Mouse (Mus musculus) embryonic facial prominence, embryonic 12.5 days (tissue): ENCODE data around the gene Tas2r118. TPM values are rescaled to one million over a fixed set of nuclear protein-coding genes. Genes with fewer than 3 reads are reported as not detected.

Source experiments
- ATAC-seq: fragments of 200-750 bp; cut with Nextera tagmentation; 2 replicates; pipeline ENCODE4 v1.8.0; 2017; ENCODE audit not compliant: insufficient number of reproducible peaks, insufficient read depth, low FRiP score, low TSS enrichment
- H3K27ac ChIP-seq: fragments of 300-500 bp; sonication (generic); 2 replicates; pipeline ENCODE4 v1.5.1; 2016; ENCODE audit warnings: mild to moderate bottlenecking
- H3K27me3 ChIP-seq: fragments of 300-500 bp; sonication (generic); 2 replicates; pipeline ENCODE4 v1.6.1; 2016; ENCODE audit warnings: mild to moderate bottlenecking, moderate library complexity
- H3K36me3 ChIP-seq: fragments of 300-500 bp; sonication (generic); 2 replicates; pipeline ENCODE4 v1.6.1; 2016; ENCODE audit warnings: mild to moderate bottlenecking
- H3K4me1 ChIP-seq: fragments of 300-500 bp; sonication (generic); 2 replicates; pipeline ENCODE4 v1.6.1; 2016
- H3K4me2 ChIP-seq: fragments of 300-500 bp; sonication (generic); replicated peaks from 2 replicates; pipeline ENCODE4 v1.6.1; 2016; ENCODE audit warnings: mild to moderate bottlenecking, moderate library complexity
- H3K4me3 ChIP-seq: fragments of 300-500 bp; sonication (generic); 2 replicates; pipeline ENCODE4 v1.5.1; 2016; ENCODE audit warnings: mild to moderate bottlenecking
- H3K9ac ChIP-seq: fragments of 300-500 bp; sonication (generic); 2 replicates; pipeline ENCODE4 v1.6.1; 2016; ENCODE audit warnings: mild to moderate bottlenecking, moderate library complexity
- H3K9me3 ChIP-seq: fragments of 300-500 bp; sonication (generic); 2 replicates; pipeline ENCODE4 v1.6.1; 2016; ENCODE audit warnings: mild to moderate bottlenecking, moderate library complexity
- WGBS: fragments of 180-500 bp; shearing (Covaris S2); methylation state at CpG from one replicate; pipeline ENCODE4 v1.1.7; 2016; 5-methylcytosine and 5-hydroxymethylcytosine counted together
- polyA plus RNA-seq: library from polyadenylated mRNA; unstranded; fragments of >200 nt; fragmentation: Nextera tagmentation; extraction: Ambion mirVana; gene quantifications from 2 replicates; pipeline ENCODE4 v1.2.1, GENCODE M21; 2016

Gene Tas2r118
- not detected in 2 replicates for polyA plus RNA-seq

- H3K36me3 ChIP-seq, result no peaks in the 10 kb centered on the region
- H3K4me1 ChIP-seq, result no peaks in the 10 kb centered on the region
- H3K27ac ChIP-seq, result no peak within 1 kb of the TSS
- H3K4me3 ChIP-seq, result no peak within 1 kb of the TSS
- no peaks in the 10 kb centered on the region for H3K27me3 ChIP-seq
- WGBS, result 90% methylated on average over 5 of the region's 5 CpGs
- no peak for ATAC-seq
- H3K9ac ChIP-seq, result no peak within 1 kb of the TSS
- H3K9me3 ChIP-seq, result no peaks in the 10 kb centered on the region
- H3K4me2 ChIP-seq, result no peak within 1 kb of the TSS
Measured at GRCm38 (mm10) chr6:23969960-23970359, at the start of gene Tas2r118. TSS of gene Tas2r118 (minus strand) at chr6:23970060.

GRCm38 (mm10) chr6:24018320-24018719 is 48.5 kb upstream of the Tas2r118 start:
- Histone ChIP-seq H3K27ac (no peak overlapping the region), H3K4me2 (no peak overlapping the region), H3K9ac (no peak overlapping the region), H3K9me3 (no peaks in the 10 kb centered on the region), H3K27me3 (no peaks in the 10 kb centered on the region), H3K4me1 (no peaks in the 10 kb centered on the region), H3K4me3 (no peak overlapping the region), H3K36me3 (no peaks in the 10 kb centered on the region)
- ATAC-seq, result no peak
- 84% methylated on average over 5 of the region's 5 CpGs for WGBS

GRCm38 (mm10) chr6:23993276-23993675 is 23.4 kb upstream of the Tas2r118 start:
- ATAC-seq, result no peak
- no peak overlapping the region for H3K27ac ChIP-seq
- H3K4me2 ChIP-seq, result no peak overlapping the region
- no peaks in the 10 kb centered on the region for H3K9me3 ChIP-seq
- no peaks in the 10 kb centered on the region for H3K36me3 ChIP-seq
- WGBS, result 82% methylated on average over 2 of the region's 2 CpGs
- H3K9ac ChIP-seq, result no peak overlapping the region
- H3K27me3 ChIP-seq, result no peaks in the 10 kb centered on the region
- H3K4me3 ChIP-seq, result no peak overlapping the region
- no peaks in the 10 kb centered on the region for H3K4me1 ChIP-seq

DNA sequence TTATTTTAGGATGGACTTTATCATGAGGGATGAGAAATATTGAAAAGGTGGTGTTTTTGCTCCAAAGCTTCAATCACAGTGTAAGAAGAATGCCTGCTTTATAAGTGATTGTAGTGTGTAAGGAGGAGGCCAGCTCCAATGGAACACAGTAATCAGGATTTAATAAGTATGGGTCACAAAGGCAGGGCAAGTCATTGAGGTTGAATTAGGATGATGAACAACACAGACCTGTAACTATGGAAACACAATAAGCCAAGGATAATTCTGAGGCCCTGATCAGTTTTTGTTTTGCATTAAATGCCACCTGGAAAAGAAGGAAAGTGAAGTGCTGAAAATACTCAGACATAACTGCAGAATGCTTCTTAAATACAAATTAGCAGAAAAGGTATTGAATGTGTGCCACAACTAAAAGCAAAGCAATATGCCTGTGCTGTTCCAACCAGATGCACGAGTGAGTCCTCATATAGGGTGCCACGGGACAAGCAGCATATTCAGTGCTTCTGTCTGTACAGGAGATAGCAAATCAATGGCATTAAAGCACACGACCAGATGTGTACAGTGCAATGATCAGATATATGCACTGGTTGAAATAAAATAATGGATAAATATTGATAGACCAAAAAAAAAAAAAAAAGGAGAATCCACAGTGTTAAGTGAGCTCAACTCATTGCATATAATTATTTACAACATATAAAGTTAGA is 21.0 kb upstream of the Tas2r118 start:
- H3K27ac ChIP-seq, result no peak overlapping the region
- ATAC-seq, result no peak
- H3K9me3 ChIP-seq, result no peaks in the 10 kb centered on the region
- no peak overlapping the region for H3K4me2 ChIP-seq
- no peaks in the 10 kb centered on the region for H3K4me1 ChIP-seq
- no peaks in the 10 kb centered on the region for H3K27me3 ChIP-seq
- no peak overlapping the region for H3K4me3 ChIP-seq
- no peaks in the 10 kb centered on the region for H3K36me3 ChIP-seq
- 74% methylated on average over 3 of the region's 3 CpGs for WGBS
- no peak overlapping the region for H3K9ac ChIP-seq

- 86% methylated on average over 1 of the region's 1 CpGs for WGBS
- Histone ChIP-seq H3K27ac (no peak overlapping the region), H3K4me3 (no peak overlapping the region), H3K36me3 (no peaks in the 10 kb centered on the region), H3K9me3 (no peaks in the 10 kb centered on the region), H3K27me3 (no peaks in the 10 kb centered on the region), H3K4me1 (no peaks in the 10 kb centered on the region), H3K4me2 (no peak overlapping the region), H3K9ac (no peak overlapping the region)
- no peak for ATAC-seq
Measured at GRCm38 (mm10) chr6:23986293-23986692, 16.4 kb upstream of the Tas2r118 start.

GRCm38 (mm10) chr6:23966980-23967379 is 2.9 kb downstream of the Tas2r118 start:
- no peaks in the 10 kb centered on the region for H3K27me3 ChIP-seq
- H3K9ac ChIP-seq, result no peak overlapping the region
- ATAC-seq, result no peak
- H3K4me3 ChIP-seq, result no peak overlapping the region
- H3K4me2 ChIP-seq, result no peak overlapping the region
- 83% methylated on average over 2 of the region's 2 CpGs for WGBS
- no peaks in the 10 kb centered on the region for H3K9me3 ChIP-seq
- H3K4me1 ChIP-seq, result no peaks in the 10 kb centered on the region
- no peaks in the 10 kb centered on the region for H3K36me3 ChIP-seq
- H3K27ac ChIP-seq, result no peak overlapping the region

DNA sequence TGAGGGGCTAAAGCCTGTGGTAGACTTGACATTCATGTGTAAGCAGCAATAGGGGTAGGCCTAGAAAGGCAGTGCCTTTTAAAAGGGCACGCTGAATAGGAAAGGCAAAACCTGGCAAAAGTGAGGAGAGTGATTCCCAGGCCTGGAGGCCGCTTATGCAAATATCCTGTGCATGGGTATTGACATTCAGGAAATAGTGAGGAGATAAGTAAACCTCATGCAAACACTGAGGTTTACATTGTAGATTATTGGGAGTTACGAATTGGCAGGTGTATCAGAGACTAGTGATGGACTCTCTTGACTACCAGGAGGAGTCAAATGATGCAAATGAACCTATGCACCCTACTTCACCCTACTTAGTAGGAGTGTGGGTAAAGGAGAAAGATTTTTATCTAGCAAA is 3.9 kb downstream of the Tas2r118 start:
- no peak overlapping the region for H3K4me2 ChIP-seq
- 79% methylated on average over 3 of the region's 3 CpGs for WGBS
- H3K36me3 ChIP-seq, result no peaks in the 10 kb centered on the region
- no peaks in the 10 kb centered on the region for H3K27me3 ChIP-seq
- H3K9me3 ChIP-seq, result no peaks in the 10 kb centered on the region
- H3K4me3 ChIP-seq, result no peak overlapping the region
- no peak overlapping the region for H3K27ac ChIP-seq
- no peak overlapping the region for H3K9ac ChIP-seq
- H3K4me1 ChIP-seq, result no peaks in the 10 kb centered on the region
- ATAC-seq, result no peak

DNA sequence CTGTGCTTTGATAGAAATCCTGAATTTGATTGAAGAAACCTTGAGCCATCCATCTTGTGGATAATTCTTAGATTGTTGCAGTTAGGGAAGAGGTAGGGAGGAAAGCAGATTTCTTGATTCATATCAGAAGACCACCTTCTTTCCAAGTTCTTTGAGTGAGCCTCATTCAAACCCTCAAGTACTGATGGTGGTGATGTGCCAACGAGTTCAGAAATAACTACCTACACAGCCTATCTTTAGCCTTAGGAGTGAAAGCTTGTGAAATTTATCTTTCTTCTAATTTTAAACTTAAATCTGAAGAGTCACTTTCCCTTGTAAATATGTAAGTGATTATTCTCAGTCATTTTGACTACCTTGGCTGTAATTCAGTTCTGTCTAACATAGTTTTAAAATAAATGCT is 6.1 kb downstream of the Tas2r118 start:
- Histone ChIP-seq H3K4me1 (no peaks in the 10 kb centered on the region), H3K9me3 (no peaks in the 10 kb centered on the region), H3K36me3 (no peaks in the 10 kb centered on the region), H3K9ac (no peak overlapping the region), H3K27ac (no peak overlapping the region), H3K27me3 (no peaks in the 10 kb centered on the region), H3K4me3 (no peak overlapping the region), H3K4me2 (no peak overlapping the region)
- no peak for ATAC-seq
- 67% methylated on average over 1 of the region's 1 CpGs for WGBS

DNA sequence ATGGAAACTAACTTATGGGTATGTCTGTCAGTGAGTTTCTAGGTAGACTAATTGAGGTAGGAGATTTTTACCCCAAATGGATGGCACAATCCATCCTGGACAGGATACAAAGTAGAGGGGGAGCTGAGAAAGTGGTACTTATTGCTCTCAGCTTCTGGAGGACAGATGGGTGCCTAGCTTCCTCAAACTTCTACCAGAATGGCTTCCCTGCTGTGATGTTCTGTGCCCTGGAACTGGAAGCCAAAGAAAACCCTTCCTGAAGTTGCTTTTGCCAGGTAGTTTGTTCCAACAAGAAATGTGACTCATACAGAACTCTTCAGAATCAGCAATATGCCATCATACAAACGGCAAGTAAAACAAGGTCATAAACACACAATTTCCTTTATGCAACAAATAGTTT is 29.1 kb downstream of the Tas2r118 start:
- Histone ChIP-seq H3K27ac (no peak overlapping the region), H3K27me3 (no peaks in the 10 kb centered on the region), H3K9ac (no peak overlapping the region), H3K4me1 (no peaks in the 10 kb centered on the region), H3K4me3 (no peak overlapping the region), H3K36me3 (no peaks in the 10 kb centered on the region), H3K9me3 (no peaks in the 10 kb centered on the region), H3K4me2 (no peak overlapping the region)
- no peak for ATAC-seq
- 94% methylated on average over 1 of the region's 1 CpGs for WGBS

DNA sequence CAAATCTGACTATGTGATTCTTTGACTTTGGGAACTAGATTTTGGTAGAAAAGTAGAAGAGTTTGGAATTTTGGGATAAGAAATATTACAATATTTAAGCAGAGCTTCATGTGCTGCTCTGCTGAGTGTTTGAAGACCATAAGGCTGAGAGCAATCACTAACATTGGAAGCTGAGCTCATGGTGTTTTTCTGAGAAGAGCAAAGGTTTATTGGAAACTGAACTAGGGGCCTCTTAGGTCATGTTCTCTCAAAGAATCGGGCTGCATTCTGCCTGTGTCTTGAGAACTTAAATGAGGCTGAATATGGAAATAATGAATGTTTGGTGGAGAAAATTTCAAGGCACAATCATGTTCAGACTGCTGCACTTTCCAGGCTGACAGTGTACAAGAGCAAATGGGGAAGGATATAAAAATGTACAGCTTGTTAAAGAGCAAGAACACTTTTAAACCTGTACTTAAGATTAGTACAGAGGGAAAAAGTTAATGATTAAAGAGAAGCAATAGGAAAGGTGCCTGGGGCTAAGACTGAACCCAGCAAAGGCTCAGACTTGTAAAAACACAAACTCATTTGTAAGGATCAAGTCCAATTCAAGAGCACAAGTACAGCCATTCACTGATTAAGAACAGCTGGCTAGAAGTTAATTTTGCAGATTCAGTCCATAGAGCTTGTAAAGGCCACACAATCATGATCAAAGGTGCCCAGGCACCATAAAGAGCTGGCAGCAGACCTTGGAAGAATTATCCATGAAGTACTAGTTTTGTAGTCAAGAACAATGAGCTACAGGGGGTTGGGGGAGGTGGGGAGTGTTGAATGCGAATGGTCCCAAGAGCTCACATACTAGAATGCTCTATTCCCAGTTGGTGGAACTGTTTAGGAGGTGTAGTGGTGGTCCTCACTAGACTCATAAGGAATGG is 31.0 kb downstream of the Tas2r118 start:
- Histone ChIP-seq H3K4me3 (no peak overlapping the region), H3K4me2 (no peak overlapping the region), H3K36me3 (no peaks in the 10 kb centered on the region), H3K27me3 (no peaks in the 10 kb centered on the region), H3K9ac (no peak overlapping the region), H3K27ac (no peak overlapping the region), H3K4me1 (no peaks in the 10 kb centered on the region), H3K9me3 (no peaks in the 10 kb centered on the region)
- 53% methylated on average over 2 of the region's 2 CpGs for WGBS
- no peak for ATAC-seq

- Histone ChIP-seq H3K4me2 (no peak overlapping the region), H3K9me3 (no peaks in the 10 kb centered on the region), H3K4me1 (no peaks in the 10 kb centered on the region), H3K36me3 (no peaks in the 10 kb centered on the region), H3K27me3 (no peaks in the 10 kb centered on the region), H3K4me3 (no peak overlapping the region), H3K9ac (no peak overlapping the region), H3K27ac (no peak overlapping the region)
- no peak for ATAC-seq
- 22% methylated on average over 4 of the region's 4 CpGs for WGBS
Measured at GRCm38 (mm10) chr6:23936414-23936813, 33.4 kb downstream of the Tas2r118 start.

DNA sequence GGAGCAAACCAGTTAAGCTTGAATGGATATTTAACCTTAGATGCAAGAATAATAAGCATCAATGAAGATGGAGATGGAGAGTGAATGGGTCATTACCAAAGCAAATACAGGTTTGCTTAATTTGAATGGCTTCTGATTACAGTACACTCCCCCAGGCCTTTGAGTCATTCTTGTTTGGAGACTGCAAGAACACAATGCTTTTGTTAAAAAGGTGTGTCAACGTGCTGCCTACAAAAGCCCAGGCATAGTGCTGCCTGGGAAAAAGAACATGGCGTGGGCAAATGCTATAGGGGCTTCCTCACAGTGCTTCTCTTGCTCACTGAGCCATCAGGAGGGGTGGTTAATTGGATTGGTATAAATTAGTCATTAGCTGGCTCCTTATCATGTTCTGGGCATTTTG is 46.1 kb downstream of the Tas2r118 start:
- no peak overlapping the region for H3K9ac ChIP-seq
- H3K4me1 ChIP-seq, result no peaks in the 10 kb centered on the region
- H3K4me2 ChIP-seq, result no peak overlapping the region
- no peaks in the 10 kb centered on the region for H3K36me3 ChIP-seq
- WGBS, result 50% methylated on average over 2 of the region's 2 CpGs
- no peaks in the 10 kb centered on the region for H3K9me3 ChIP-seq
- no peak overlapping the region for H3K27ac ChIP-seq
- H3K27me3 ChIP-seq, result no peaks in the 10 kb centered on the region
- no peak overlapping the region for H3K4me3 ChIP-seq
- no peak for ATAC-seq
